Mouse (Mus musculus): ENCODE results near the gene Mmp17. TPM values are rescaled to one million over a fixed set of nuclear protein-coding genes. Genes with fewer than 3 reads are reported as not detected.

The Mmp17 gene
- polyA plus RNA-seq, 1 experiment from 2014 or later: 11.7 TPM

- Histone ChIP-seq H3K36me3 (ENCODE audit: control insufficient read depth, insufficient read depth, low read length) (peaks cover 61% of the 10 kb centered on the region), H3K9me3 (replicated peaks; ENCODE audit: control insufficient read depth, low read length, poor library complexity, severe bottlenecking) (no peaks in the 10 kb centered on the region), H3K4me3 (ENCODE audit: low read depth, low read length) (no peak overlapping the region), H3K9ac (ENCODE audit: low read depth, low read length) (no peak overlapping the region), H3K4me2 (ENCODE audit: low read length) (no peak overlapping the region), H3K27me3 (ENCODE audit: control insufficient read depth, insufficient read depth, low read depth, low read length) (no peaks in the 10 kb centered on the region), H3K4me1 (ENCODE audit: control insufficient read depth, insufficient read depth, low read length) (no peaks in the 10 kb centered on the region), H3K27ac (ENCODE audit: low read length) (no peak overlapping the region)
- 87% methylated on average over 2 of the region's 2 CpGs for WGBS
- no peak for ATAC-seq
Measured at GRCm38 (mm10) chr5:129551991-129552390, 32.0 kb upstream of the Mmp17 start.

- 94% methylated on average over 6 of the region's 6 CpGs for WGBS
- Histone ChIP-seq H3K9ac (ENCODE audit: low read depth, low read length) (no peak overlapping the region), H3K4me3 (ENCODE audit: low read depth, low read length) (no peak overlapping the region), H3K9me3 (replicated peaks; ENCODE audit: control insufficient read depth, low read length, poor library complexity, severe bottlenecking) (no peaks in the 10 kb centered on the region), H3K4me1 (ENCODE audit: control insufficient read depth, insufficient read depth, low read length) (no peaks in the 10 kb centered on the region), H3K27ac (ENCODE audit: low read length) (no peak overlapping the region), H3K36me3 (ENCODE audit: control insufficient read depth, insufficient read depth, low read length) (peaks cover 68% of the 10 kb centered on the region), H3K27me3 (ENCODE audit: control insufficient read depth, insufficient read depth, low read depth, low read length) (no peaks in the 10 kb centered on the region), H3K4me2 (ENCODE audit: low read length) (no peak overlapping the region)
- ATAC-seq: no peak
Measured at GRCm38 (mm10) chr5:129553642-129554041, 30.3 kb upstream of the Mmp17 start.

GRCm38 (mm10) chr5:129558591-129558990 lies 25.4 kb upstream of the Mmp17 start:
- ATAC-seq: no peak
- Histone ChIP-seq H3K4me1 (ENCODE audit: control insufficient read depth, insufficient read depth, low read length) (no peaks in the 10 kb centered on the region), H3K4me3 (ENCODE audit: low read depth, low read length) (no peak overlapping the region), H3K36me3 (ENCODE audit: control insufficient read depth, insufficient read depth, low read length) (peaks cover 42% of the 10 kb centered on the region), H3K4me2 (ENCODE audit: low read length) (no peak overlapping the region), H3K27me3 (ENCODE audit: control insufficient read depth, insufficient read depth, low read depth, low read length) (no peaks in the 10 kb centered on the region), H3K9ac (ENCODE audit: low read depth, low read length) (no peak overlapping the region), H3K9me3 (replicated peaks; ENCODE audit: control insufficient read depth, low read length, poor library complexity, severe bottlenecking) (no peaks in the 10 kb centered on the region), H3K27ac (ENCODE audit: low read length) (no peak overlapping the region)
- 88% methylated on average over 5 of the region's 5 CpGs for WGBS

GRCm38 (mm10) chr5:129559283-129559682 lies 24.7 kb upstream of the Mmp17 start:
- Histone ChIP-seq H3K36me3 (ENCODE audit: control insufficient read depth, insufficient read depth, low read length) (peaks cover 43% of the 10 kb centered on the region), H3K4me2 (ENCODE audit: low read length) (no peak overlapping the region), H3K27me3 (ENCODE audit: control insufficient read depth, insufficient read depth, low read depth, low read length) (no peaks in the 10 kb centered on the region), H3K27ac (ENCODE audit: low read length) (no peak overlapping the region), H3K4me3 (ENCODE audit: low read depth, low read length) (no peak overlapping the region), H3K9ac (ENCODE audit: low read depth, low read length) (no peak overlapping the region), H3K9me3 (replicated peaks; ENCODE audit: control insufficient read depth, low read length, poor library complexity, severe bottlenecking) (no peaks in the 10 kb centered on the region), H3K4me1 (ENCODE audit: control insufficient read depth, insufficient read depth, low read length) (no peaks in the 10 kb centered on the region)
- WGBS: 52% methylated on average over 11 of the region's 11 CpGs
- no peak for ATAC-seq

GRCm38 (mm10) chr5:129562342-129562741 lies 21.6 kb upstream of the Mmp17 start:
- Histone ChIP-seq H3K9me3 (replicated peaks; ENCODE audit: control insufficient read depth, low read length, poor library complexity, severe bottlenecking) (no peaks in the 10 kb centered on the region), H3K27me3 (ENCODE audit: control insufficient read depth, insufficient read depth, low read depth, low read length) (no peaks in the 10 kb centered on the region), H3K4me3 (ENCODE audit: low read depth, low read length) (no peak overlapping the region), H3K4me1 (ENCODE audit: control insufficient read depth, insufficient read depth, low read length) (no peaks in the 10 kb centered on the region), H3K36me3 (ENCODE audit: control insufficient read depth, insufficient read depth, low read length) (peaks cover 38% of the 10 kb centered on the region), H3K4me2 (ENCODE audit: low read length) (no peak overlapping the region), H3K9ac (ENCODE audit: low read depth, low read length) (no peak overlapping the region), H3K27ac (ENCODE audit: low read length) (no peak overlapping the region)
- no peak for ATAC-seq
- 97% methylated on average over 8 of the region's 8 CpGs for WGBS

- Histone ChIP-seq H3K27me3 (ENCODE audit: control insufficient read depth, insufficient read depth, low read depth, low read length) (no peaks in the 10 kb centered on the region), H3K4me3 (ENCODE audit: low read depth, low read length) (no peak overlapping the region), H3K9ac (ENCODE audit: low read depth, low read length) (no peak overlapping the region), H3K27ac (ENCODE audit: low read length) (no peak overlapping the region), H3K4me2 (ENCODE audit: low read length) (no peak overlapping the region), H3K9me3 (replicated peaks; ENCODE audit: control insufficient read depth, low read length, poor library complexity, severe bottlenecking) (no peaks in the 10 kb centered on the region), H3K4me1 (ENCODE audit: control insufficient read depth, insufficient read depth, low read length) (no peaks in the 10 kb centered on the region), H3K36me3 (ENCODE audit: control insufficient read depth, insufficient read depth, low read length) (peaks cover 44% of the 10 kb centered on the region)
- no peak for ATAC-seq
- 96% methylated on average over 4 of the region's 4 CpGs for WGBS
Measured at GRCm38 (mm10) chr5:129568596-129568995, 15.4 kb upstream of the Mmp17 start.

- Histone ChIP-seq H3K27ac (ENCODE audit: low read length) (no peak overlapping the region), H3K9ac (ENCODE audit: low read depth, low read length) (no peak overlapping the region), H3K4me2 (ENCODE audit: low read length) (no peak overlapping the region), H3K4me3 (ENCODE audit: low read depth, low read length) (no peak overlapping the region), H3K27me3 (ENCODE audit: control insufficient read depth, insufficient read depth, low read depth, low read length) (peaks cover 9% of the 10 kb centered on the region; the same call in 1 of the 2 replicates), H3K9me3 (replicated peaks; ENCODE audit: control insufficient read depth, low read length, poor library complexity, severe bottlenecking) (no peaks in the 10 kb centered on the region), H3K4me1 (ENCODE audit: control insufficient read depth, insufficient read depth, low read length) (peaks cover 2% of the 10 kb centered on the region), H3K36me3 (ENCODE audit: control insufficient read depth, insufficient read depth, low read length) (no peaks in the 10 kb centered on the region)
- 52% methylated on average over 12 of the region's 12 CpGs for WGBS
- no peak for ATAC-seq
Measured at GRCm38 (mm10) chr5:129578201-129578600, 5.8 kb upstream of the Mmp17 start.

GRCm38 (mm10) chr5:129580046-129580445 lies 3.9 kb upstream of the Mmp17 start:
- Histone ChIP-seq H3K4me2 (ENCODE audit: low read length) (no peak overlapping the region), H3K9ac (ENCODE audit: low read depth, low read length) (no peak overlapping the region), H3K36me3 (ENCODE audit: control insufficient read depth, insufficient read depth, low read length) (no peaks in the 10 kb centered on the region), H3K9me3 (replicated peaks; ENCODE audit: control insufficient read depth, low read length, poor library complexity, severe bottlenecking) (no peaks in the 10 kb centered on the region), H3K4me1 (ENCODE audit: control insufficient read depth, insufficient read depth, low read length) (peaks cover 6% of the 10 kb centered on the region), H3K4me3 (ENCODE audit: low read depth, low read length) (no peak overlapping the region), H3K27ac (ENCODE audit: low read length) (no peak overlapping the region), H3K27me3 (ENCODE audit: control insufficient read depth, insufficient read depth, low read depth, low read length) (peaks cover 9% of the 10 kb centered on the region; the same call in 1 of the 2 replicates)
- 36% methylated on average over 6 of the region's 6 CpGs for WGBS
- no peak for ATAC-seq

- Histone ChIP-seq H3K4me1 (ENCODE audit: control insufficient read depth, insufficient read depth, low read length) (peaks cover 9% of the 10 kb centered on the region), H3K36me3 (ENCODE audit: control insufficient read depth, insufficient read depth, low read length) (no peaks in the 10 kb centered on the region), H3K9me3 (replicated peaks; ENCODE audit: control insufficient read depth, low read length, poor library complexity, severe bottlenecking) (no peaks in the 10 kb centered on the region), H3K27ac (ENCODE audit: low read length) (no peak overlapping the region), H3K9ac (ENCODE audit: low read depth, low read length) (no peak overlapping the region), H3K4me2 (ENCODE audit: low read length) (no peak overlapping the region), H3K27me3 (ENCODE audit: control insufficient read depth, insufficient read depth, low read depth, low read length) (peaks cover 9% of the 10 kb centered on the region; the same call in 1 of the 2 replicates), H3K4me3 (ENCODE audit: low read depth, low read length) (no peak overlapping the region)
- ATAC-seq: no peak
- WGBS: 86% methylated on average over 9 of the region's 9 CpGs
Measured at GRCm38 (mm10) chr5:129580572-129580971, 3.4 kb upstream of the Mmp17 start.
